Mouse (Mus musculus) ovary, postnatal 10 days (tissue): ENCODE data around the gene Fzd7.
A peak's percentile ranks its signal among the peaks of the same experiment; 100 is the strongest.

Experiments
- DNase-seq: peaks from one replicate; pipeline ENCODE4 v3.0.0; 2022; ENCODE audit warnings: low spot score

Gene Fzd7

GRCm38 (mm10) chr1:59472368-59473180, 9.7 kb upstream of the Fzd7 start:
- no peak for DNase-seq

GRCm38 (mm10) chr1:59473181-59473555, 9.1 kb upstream of the Fzd7 start:
- no peak for DNase-seq

- DNase-seq: no peak
Measured at GRCm38 (mm10) chr1:59475618-59476017, 6.6 kb upstream of the Fzd7 start.

- DNase-seq: no peak
Measured at GRCm38 (mm10) chr1:59478911-59479310, 3.3 kb upstream of the Fzd7 start.

GRCm38 (mm10) chr1:59480821-59481455, 1.3 kb upstream of the Fzd7 start:
- no peak for DNase-seq

- DNase-seq: peak; percentile 90
Measured at GRCm38 (mm10) chr1:59481456-59482291, 550 bp upstream of the Fzd7 start.

- peak; percentile 14 for DNase-seq
Measured at GRCm38 (mm10) chr1:59482696-59483520, 684 bp downstream of the Fzd7 start.

GRCm38 (mm10) chr1:59483521-59484245, 1.5 kb downstream of the Fzd7 start:
- peak; percentile 45 for DNase-seq

- peak; percentile 14 for DNase-seq
Measured at GRCm38 (mm10) chr1:59484314-59484713, 2.1 kb downstream of the Fzd7 start.

- no peak for DNase-seq
Measured at GRCm38 (mm10) chr1:59484791-59485785, 2.9 kb downstream of the Fzd7 start.

GRCm38 (mm10) chr1:59485803-59486202, 3.6 kb downstream of the Fzd7 start:
- no peak for DNase-seq

- no peak for DNase-seq
Measured at GRCm38 (mm10) chr1:59487651-59488051, 5.4 kb downstream of the Fzd7 start.

- DNase-seq: no peak
Measured at GRCm38 (mm10) chr1:59488481-59488880, 6.3 kb downstream of the Fzd7 start.

GRCm38 (mm10) chr1:59488991-59489390, 6.8 kb downstream of the Fzd7 start:
- no peak for DNase-seq

- no peak for DNase-seq
Measured at GRCm38 (mm10) chr1:59491517-59491916, 9.3 kb downstream of the Fzd7 start.

GRCm38 (mm10) chr1:59492432-59492831, 10.2 kb downstream of the Fzd7 start:
- DNase-seq: no peak

GRCm38 (mm10) chr1:59495970-59496369, 13.7 kb downstream of the Fzd7 start:
- DNase-seq: no peak

GRCm38 (mm10) chr1:59497741-59498613, 15.8 kb downstream of the Fzd7 start:
- DNase-seq: no peak

- no peak for DNase-seq
Measured at GRCm38 (mm10) chr1:59499327-59499726, 17.1 kb downstream of the Fzd7 start.
